Mouse (Mus musculus) lung, postnatal 25 days (tissue): Measurements from ENCODE around the gene H2-Q10.
"Not testable (repeated sequence)": the region's sequence is repeated elsewhere in the genome, so short reads cannot be mapped to it uniquely, and the experiment has no call there.

ENCODE experiments used
- DNase-seq: peaks from one replicate; pipeline ENCODE4 v3.0.0; 2022; ENCODE audit warnings: low spot score

Gene H2-Q10

GRCm38 (mm10) chr17:35469842-35470751, at the start of gene H2-Q10:
Gene H2-Q10, plus strand, starts transcription at chr17:35470089.
- no peak for DNase-seq

- not testable (repeated sequence) for DNase-seq
Measured at GRCm38 (mm10) chr17:35420206-35420810, 49.6 kb upstream of the H2-Q10 start.

GRCm38 (mm10) chr17:35421331-35421730, 48.6 kb upstream of the H2-Q10 start:
- not testable (repeated sequence) for DNase-seq

GRCm38 (mm10) chr17:35422360-35422759, 47.5 kb upstream of the H2-Q10 start:
- DNase-seq, result not testable (repeated sequence)

GRCm38 (mm10) chr17:35423131-35423810, 46.6 kb upstream of the H2-Q10 start:
- not testable (repeated sequence) for DNase-seq

GRCm38 (mm10) chr17:35424106-35424505, 45.8 kb upstream of the H2-Q10 start:
- not testable (repeated sequence) for DNase-seq

GRCm38 (mm10) chr17:35424624-35425416, 45.1 kb upstream of the H2-Q10 start, which contains the start of gene H2-Q6:
Gene H2-Q6, plus strand, starts transcription at chr17:35424850.
- peak; percentile 79 for DNase-seq

- DNase-seq, result peak; percentile 21
Measured at GRCm38 (mm10) chr17:35425474-35425873, 44.4 kb upstream of the H2-Q10 start.

GRCm38 (mm10) chr17:35428883-35429282, 41.0 kb upstream of the H2-Q10 start:
- not testable (repeated sequence) for DNase-seq

GRCm38 (mm10) chr17:35430671-35431070, 39.2 kb upstream of the H2-Q10 start:
- not testable (repeated sequence) for DNase-seq

GRCm38 (mm10) chr17:35432167-35432566, 37.7 kb upstream of the H2-Q10 start:
- DNase-seq, result not testable (repeated sequence)

- DNase-seq, result not testable (repeated sequence)
Measured at GRCm38 (mm10) chr17:35434836-35435235, 35.1 kb upstream of the H2-Q10 start.

GRCm38 (mm10) chr17:35435577-35435976, 34.3 kb upstream of the H2-Q10 start:
- DNase-seq, result not testable (repeated sequence)

GRCm38 (mm10) chr17:35437386-35437936, 32.4 kb upstream of the H2-Q10 start:
- DNase-seq, result not testable (repeated sequence)

GRCm38 (mm10) chr17:35438395-35438794, 31.5 kb upstream of the H2-Q10 start:
- not testable (repeated sequence) for DNase-seq

- DNase-seq, result peak; percentile 93
Measured at GRCm38 (mm10) chr17:35438885-35439284, 31.0 kb upstream of the H2-Q10 start, which contains the start of gene H2-Q7. Gene H2-Q7, plus strand, starts transcription at chr17:35439155.

GRCm38 (mm10) chr17:35439295-35439747, 30.6 kb upstream of the H2-Q10 start:
- DNase-seq, result not testable (repeated sequence)

- DNase-seq, result not testable (repeated sequence)
Measured at GRCm38 (mm10) chr17:35439925-35440645, 29.8 kb upstream of the H2-Q10 start.

- not testable (repeated sequence) for DNase-seq
Measured at GRCm38 (mm10) chr17:35442376-35442775, 27.5 kb upstream of the H2-Q10 start.

GRCm38 (mm10) chr17:35444510-35444909, 25.4 kb upstream of the H2-Q10 start:
- DNase-seq, result not testable (repeated sequence)
